Mouse (Mus musculus) heart, embryonic 14.5 days (tissue): ENCODE measurements around the gene Ppp2r3a. TPM values are rescaled to one million over a fixed set of nuclear protein-coding genes. Genes with fewer than 3 reads are reported as not detected.
A peak's percentile ranks its signal among the peaks of the same experiment; 100 is the strongest.

Source experiments
- ATAC-seq: fragments of 200-750 bp; cut with Nextera tagmentation; 2 replicates; pipeline ENCODE4 v1.8.0; 2017; ENCODE audit warnings: low read depth, moderate TSS enrichment; ENCODE audit not compliant: insufficient number of reproducible peaks, insufficient read depth, low FRiP score
- H3K27ac ChIP-seq, 2 experiments: fragments of 200-500 bp in 1 of 2; fragments of 300-500 bp in 1 of 2; sonication (generic) in 1 of 2; replicated peaks in 1 of 2; 2 replicates each; pipeline ENCODE4 v1.5.1; 2012 to 2014; ENCODE audit warnings: low read depth in 2 of 2, low read length in 2 of 2, control low read depth in 1 of 2, mild to moderate bottlenecking in 1 of 2, mixed read lengths in 1 of 2; ENCODE audit not compliant: control insufficient read depth in 1 of 2, insufficient read depth in 1 of 2
- H3K27me3 ChIP-seq: fragments of 300-500 bp; sonication (generic); 2 replicates; pipeline ENCODE4 v1.6.1; 2014; ENCODE audit warnings: mild to moderate bottlenecking, low read length, control low read depth; ENCODE audit not compliant: control insufficient read depth, insufficient read depth
- H3K36me3 ChIP-seq: fragments of 300-500 bp; sonication (generic); 2 replicates; pipeline ENCODE4 v1.6.1; 2014; ENCODE audit warnings: mild to moderate bottlenecking, control low read depth, low read length, mixed read lengths; ENCODE audit not compliant: control insufficient read depth, insufficient read depth
- H3K4me1 ChIP-seq, 2 experiments: fragments of 200-500 bp in 1 of 2; fragments of 300-500 bp in 1 of 2; sonication (generic) in 1 of 2; 2 replicates each; pipeline ENCODE4 v1.6.1; 2012 to 2014; ENCODE audit warnings: low read length in 2 of 2, control low read depth in 1 of 2, mixed read lengths in 1 of 2; ENCODE audit not compliant: control insufficient read depth in 2 of 2, insufficient read depth in 2 of 2
- H3K4me2 ChIP-seq: fragments of 300-500 bp; sonication (generic); 2 replicates; pipeline ENCODE4 v1.6.1; 2014; ENCODE audit warnings: mild to moderate bottlenecking, low read length
- H3K4me3 ChIP-seq, 2 experiments: fragments of 200-500 bp in 1 of 2; fragments of 300-500 bp in 1 of 2; sonication (generic) in 1 of 2; 2 replicates each; pipeline ENCODE4 v1.5.1; 2012 to 2014; ENCODE audit warnings: low read length in 2 of 2, mild to moderate bottlenecking in 2 of 2, control low read depth in 1 of 2, low read depth in 1 of 2, moderate library complexity in 1 of 2; ENCODE audit not compliant: control insufficient read depth in 1 of 2, insufficient read depth in 1 of 2
- H3K9ac ChIP-seq: fragments of 300-500 bp; sonication (generic); 2 replicates; pipeline ENCODE4 v1.6.1; 2014; ENCODE audit warnings: mild to moderate bottlenecking, low read length
- H3K9me3 ChIP-seq: fragments of 300-500 bp; sonication (generic); 2 replicates; pipeline ENCODE4 v1.6.1; 2016; ENCODE audit warnings: low read length, control low read depth; ENCODE audit not compliant: control insufficient read depth
- WGBS: fragments of 180-500 bp; shearing (Covaris S2); extraction: QIAGEN DNeasy Blood & Tissue Kit; methylation state at CpG from one replicate; pipeline ENCODE4 v1.1.7; 2014; 5-methylcytosine and 5-hydroxymethylcytosine counted together
- polyA plus RNA-seq: library from polyadenylated mRNA; unstranded; fragments of >200 nt; fragmentation: Nextera tagmentation; extraction: Ambion mirVana; gene quantifications from 2 replicates; pipeline ENCODE4 v1.2.1, GENCODE M21; 2014

Gene Ppp2r3a
- polyA plus RNA-seq, 1 experiment from 2014 or later = 107 TPM

DNA sequence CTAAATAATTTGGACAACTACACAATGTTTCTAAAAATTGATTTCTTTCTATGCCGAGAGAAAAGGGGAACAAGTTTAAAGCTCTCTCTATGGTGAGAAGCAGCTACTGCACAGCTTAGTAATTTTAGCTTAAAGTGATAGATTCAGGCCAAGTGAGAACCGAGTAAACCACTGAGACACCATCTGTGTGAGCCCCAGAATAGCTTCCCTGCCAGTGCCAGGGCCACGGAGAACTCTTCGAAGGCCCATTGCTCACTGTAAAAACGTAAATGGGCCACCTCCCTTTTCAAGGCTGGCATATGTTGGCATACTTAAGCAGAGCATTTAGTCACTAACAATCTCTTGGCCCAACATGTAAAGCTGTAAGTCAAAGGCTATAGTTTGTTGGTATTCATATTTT, 91.5 kb downstream of the Ppp2r3a start:
- Histone ChIP-seq H3K27ac (no peak overlapping the region), H3K27me3 (no peaks in the 10 kb centered on the region), H3K9ac (no peak overlapping the region), H3K4me3 (no peak overlapping the region), H3K4me1 (no peaks in the 10 kb centered on the region), H3K4me2 (no peak overlapping the region), H3K9me3 (no peaks in the 10 kb centered on the region), H3K36me3 (peaks cover 18% of the 10 kb centered on the region; the same call in 1 of the 2 replicates)
- ATAC-seq = no peak
- 69% methylated on average over 5 of the region's 5 CpGs for WGBS

- H3K4me3 ChIP-seq = no peak overlapping the region
- no peaks in the 10 kb centered on the region for H3K9me3 ChIP-seq
- no peaks in the 10 kb centered on the region for H3K27me3 ChIP-seq
- no peak for ATAC-seq
- 93% methylated on average over 1 of the region's 1 CpGs for WGBS
- no peaks in the 10 kb centered on the region for H3K4me1 ChIP-seq
- H3K4me2 ChIP-seq = no peak overlapping the region
- no peak overlapping the region for H3K27ac ChIP-seq
- no peak overlapping the region for H3K9ac ChIP-seq
- H3K36me3 ChIP-seq = peaks cover 18% of the 10 kb centered on the region; the same call in 1 of the 2 replicates
These were observed 92.2 kb downstream of the Ppp2r3a start for GRCm38 (mm10) chr9:101159431-101159830.

- Histone ChIP-seq H3K4me2 (no peak overlapping the region), H3K36me3 (peaks cover 49% of the 10 kb centered on the region), H3K9ac (no peak overlapping the region), H3K27me3 (no peaks in the 10 kb centered on the region), H3K9me3 (no peaks in the 10 kb centered on the region), H3K4me1 (no peaks in the 10 kb centered on the region), H3K4me3 (no peak overlapping the region), H3K27ac (no peak overlapping the region)
- no peak for ATAC-seq
- WGBS = 74% methylated on average over 5 of the region's 5 CpGs
These were observed 98.7 kb downstream of the Ppp2r3a start for GRCm38 (mm10) chr9:101152872-101153271.

- 93% methylated on average over 4 of the region's 4 CpGs for WGBS
- Histone ChIP-seq H3K9me3 (no peaks in the 10 kb centered on the region), H3K27ac (no peak overlapping the region), H3K9ac (no peak overlapping the region), H3K27me3 (no peaks in the 10 kb centered on the region), H3K4me2 (no peak overlapping the region), H3K4me1 (no peaks in the 10 kb centered on the region), H3K4me3 (no peak overlapping the region), H3K36me3 (peaks cover 86% of the 10 kb centered on the region)
- no peak for ATAC-seq
These were observed 108.0 kb downstream of the Ppp2r3a start for GRCm38 (mm10) chr9:101143635-101144034.

DNA sequence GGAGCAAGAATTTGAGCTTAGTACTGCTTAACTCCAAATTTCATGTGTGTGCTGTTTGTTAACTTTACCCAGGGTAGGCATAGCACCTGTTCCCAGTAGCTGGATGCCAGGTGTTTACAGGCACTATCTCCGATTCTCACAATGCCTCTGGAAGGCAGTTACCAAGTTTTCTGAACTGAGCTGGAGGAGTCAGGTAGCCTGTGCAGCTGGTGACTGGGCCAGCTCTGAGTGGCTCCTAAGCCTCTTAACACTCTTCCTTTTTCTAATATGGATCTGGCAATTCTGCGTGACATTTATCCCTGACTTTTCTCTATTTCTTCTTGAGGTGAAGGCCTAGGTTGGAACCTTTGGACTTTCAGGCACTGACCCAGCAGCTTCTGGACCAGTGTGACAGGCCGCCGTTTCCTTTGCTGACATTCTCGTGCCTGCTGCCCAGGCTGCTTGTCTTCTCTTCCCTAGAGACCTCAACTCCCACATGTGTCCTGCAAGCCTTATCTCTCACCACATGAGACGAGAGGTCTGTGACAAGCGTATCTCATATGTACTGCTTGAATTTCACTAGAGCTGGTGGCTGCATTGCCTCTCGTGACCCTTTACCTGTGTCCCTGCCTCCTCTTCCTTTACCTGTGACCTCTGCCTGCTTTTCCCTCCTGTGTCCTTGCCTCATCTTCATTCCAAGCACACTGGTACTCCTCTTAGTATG, 137.3 kb downstream of the Ppp2r3a start:
- no peak overlapping the region for H3K4me2 ChIP-seq
- 49% methylated on average over 8 of the region's 8 CpGs for WGBS
- no peak overlapping the region for H3K9ac ChIP-seq
- no peak overlapping the region for H3K4me3 ChIP-seq
- H3K27me3 ChIP-seq = no peaks in the 10 kb centered on the region
- no peak for ATAC-seq
- H3K36me3 ChIP-seq = peaks cover 58% of the 10 kb centered on the region
- H3K27ac ChIP-seq = peak overlapping the region in 1 of 2 experiments; percentile 22; a peak in 1 of 4 replicates
- H3K4me1 ChIP-seq = peaks cover 6 to 24% of the 10 kb centered on the region in 2 experiments
- H3K9me3 ChIP-seq = no peaks in the 10 kb centered on the region

- no peak for ATAC-seq
- Histone ChIP-seq H3K27ac (no peak overlapping the region), H3K36me3 (peaks cover 61% of the 10 kb centered on the region)
These were observed 138.3 kb downstream of the Ppp2r3a start for GRCm38 (mm10) chr9:101113317-101113716.

GRCm38 (mm10) chr9:101110013-101110412, 141.6 kb downstream of the Ppp2r3a start:
- Histone ChIP-seq H3K27ac (peak overlapping the region in 1 of 2 experiments; percentile 61; a peak in 2 of 4 replicates), H3K4me3 (no peak overlapping the region), H3K4me2 (no peak overlapping the region), H3K9ac (no peak overlapping the region), H3K9me3 (no peaks in the 10 kb centered on the region), H3K36me3 (peaks cover 67% of the 10 kb centered on the region), H3K4me1 (peaks cover 6 to 26% of the 10 kb centered on the region in 2 experiments), H3K27me3 (no peaks in the 10 kb centered on the region)
- WGBS = 4% methylated on average over 3 of the region's 3 CpGs
- ATAC-seq = peak; percentile 38

More at GRCm38 (mm10) chr9:101113317-101113716, 138.3 kb downstream of the Ppp2r3a start:
- Histone ChIP-seq H3K4me3 (no peak overlapping the region), H3K4me1 (peaks cover 6 to 26% of the 10 kb centered on the region in 2 experiments), H3K27me3 (no peaks in the 10 kb centered on the region), H3K9ac (no peak overlapping the region), H3K4me2 (no peak overlapping the region), H3K9me3 (no peaks in the 10 kb centered on the region)
- 58% methylated on average over 4 of the region's 4 CpGs for WGBS
